Mouse (Mus musculus) v-Abl transformed pro-B cells (cell line): ENCODE data around the gene Rwdd3.

Experiments used
- in situ Hi-C, 2 experiments: fragments of 400-800 bp; cut with MboI; formaldehyde crosslinking; loops; one replicate each; pipeline ENCODE4 v1.15.1; 2025; ENCODE audit not compliant: unreplicated experiment in 2 of 2

Rwdd3 gene

DNA sequence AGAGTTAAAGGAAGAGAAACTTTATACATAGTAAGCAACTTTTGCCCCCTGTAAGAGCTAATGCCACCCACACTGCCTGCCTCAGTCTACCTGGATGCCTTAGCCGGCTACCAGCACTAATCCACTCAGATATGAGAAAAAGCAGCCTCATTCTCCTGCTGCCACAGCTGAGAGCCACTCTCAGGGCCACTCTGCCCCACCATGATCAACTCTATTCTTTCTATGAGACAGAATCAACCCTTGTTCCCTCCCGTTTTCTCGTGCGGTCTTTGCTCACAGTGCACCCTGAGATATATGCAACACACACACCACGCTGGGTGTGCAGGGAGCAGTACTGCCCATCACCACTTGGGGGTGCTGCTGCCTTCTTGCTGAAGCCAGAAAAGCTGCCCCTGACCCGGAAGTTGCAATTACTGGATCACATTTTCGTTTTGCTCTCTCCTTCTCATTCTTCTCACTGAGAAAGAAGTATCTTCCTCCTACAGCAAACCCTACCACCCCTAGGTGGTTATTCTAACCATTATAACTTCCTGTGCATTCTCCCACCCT is 8.2 kb downstream of the Rwdd3 start:
- in situ Hi-C loops: loop anchor here (5.0 to 10.0 kb wide), 2 partner anchors 129 to 571 kb away; partner anchors contain the start of gene Alg14 (in 1 of the 2)

DNA sequence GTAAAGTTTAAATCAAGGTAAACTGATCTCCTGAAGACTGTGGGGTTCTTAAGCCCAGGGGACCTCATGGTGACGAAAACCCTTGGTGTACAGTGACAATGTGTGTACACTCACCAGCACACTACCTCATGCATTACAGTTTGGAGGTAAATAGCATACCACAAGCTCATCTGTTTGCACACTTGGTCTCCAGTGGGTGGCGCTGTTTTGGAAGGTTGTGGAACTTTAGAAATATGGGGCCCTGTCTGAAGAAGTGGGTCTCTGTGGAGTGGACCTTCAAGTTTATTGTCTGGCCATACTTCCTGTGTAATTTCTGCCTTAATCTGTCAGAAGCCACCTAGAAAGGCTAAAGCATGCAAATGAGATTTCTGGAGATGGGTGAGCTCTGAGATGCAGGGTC is 9.8 kb downstream of the Rwdd3 start:
- in situ Hi-C loops: loop anchor here (5.0 to 10.0 kb wide), 2 partner anchors 131 to 573 kb away; partner anchors contain the start of gene Alg14 (in 1 of the 2)

DNA sequence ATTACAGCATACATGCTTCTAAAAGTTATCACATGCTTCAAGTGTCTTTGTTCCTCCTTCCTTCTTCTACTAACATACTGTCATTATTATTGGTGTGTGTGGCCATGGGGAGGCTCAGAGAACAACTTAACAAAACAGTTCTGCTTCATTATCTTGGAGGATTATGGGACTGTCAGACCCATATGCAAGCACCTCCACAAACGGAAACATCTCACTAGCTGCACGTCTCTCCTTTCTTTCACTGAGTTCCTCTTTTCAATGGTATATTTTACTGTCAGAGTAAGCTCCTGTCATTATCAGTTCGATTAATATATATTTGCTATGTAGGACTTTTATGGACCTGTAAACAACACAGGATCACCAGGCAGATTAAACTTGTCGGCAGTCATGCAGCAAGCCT is 11.1 kb downstream of the Rwdd3 start:
- in situ Hi-C loops: loop anchor here (5.0 to 10.0 kb wide), 2 partner anchors 132 to 574 kb away; partner anchors contain the start of gene Alg14 (in 1 of the 2)

DNA sequence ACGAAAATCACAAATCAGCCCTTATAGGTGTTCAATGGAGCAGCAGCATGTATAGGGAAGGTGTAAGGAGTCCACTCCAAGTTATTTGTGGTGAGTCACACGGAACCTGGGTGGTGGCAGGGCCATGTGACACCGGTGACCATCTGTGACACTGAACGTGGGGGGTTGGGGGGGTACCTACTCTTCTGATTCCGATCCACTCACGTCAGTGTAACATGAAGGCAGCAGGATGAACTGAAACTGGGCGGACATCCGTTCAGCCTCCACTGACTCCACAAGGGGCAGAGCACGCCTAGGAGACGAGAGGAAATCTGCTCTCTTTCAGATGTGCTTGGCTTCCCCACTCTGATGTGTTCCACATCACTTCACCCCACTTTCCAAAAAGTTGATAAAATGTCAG is 11.9 kb downstream of the Rwdd3 start:
- in situ Hi-C loops: no loop called here

DNA sequence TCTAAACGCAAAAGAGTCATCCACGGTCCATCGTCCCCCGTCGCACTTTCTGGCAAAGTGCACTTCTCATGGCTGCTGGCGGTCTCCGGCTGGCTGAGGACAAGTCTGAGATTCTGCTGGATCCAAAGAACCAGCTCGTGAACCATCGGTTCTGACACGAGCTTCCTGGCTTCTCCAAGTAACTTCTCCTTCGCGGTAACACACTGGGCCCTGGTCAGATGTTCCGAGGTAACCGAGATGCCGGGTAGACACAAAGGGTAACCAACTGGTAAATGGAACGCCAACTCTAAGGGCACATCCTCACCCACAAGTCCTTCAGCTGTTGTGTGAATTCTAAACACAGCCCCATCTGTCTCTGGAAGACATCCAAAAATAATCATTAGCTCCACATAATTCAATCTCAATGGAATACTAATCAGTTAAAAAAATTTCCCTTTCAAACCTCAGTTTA is 12.6 kb downstream of the Rwdd3 start:
- in situ Hi-C loops: no loop called here

DNA sequence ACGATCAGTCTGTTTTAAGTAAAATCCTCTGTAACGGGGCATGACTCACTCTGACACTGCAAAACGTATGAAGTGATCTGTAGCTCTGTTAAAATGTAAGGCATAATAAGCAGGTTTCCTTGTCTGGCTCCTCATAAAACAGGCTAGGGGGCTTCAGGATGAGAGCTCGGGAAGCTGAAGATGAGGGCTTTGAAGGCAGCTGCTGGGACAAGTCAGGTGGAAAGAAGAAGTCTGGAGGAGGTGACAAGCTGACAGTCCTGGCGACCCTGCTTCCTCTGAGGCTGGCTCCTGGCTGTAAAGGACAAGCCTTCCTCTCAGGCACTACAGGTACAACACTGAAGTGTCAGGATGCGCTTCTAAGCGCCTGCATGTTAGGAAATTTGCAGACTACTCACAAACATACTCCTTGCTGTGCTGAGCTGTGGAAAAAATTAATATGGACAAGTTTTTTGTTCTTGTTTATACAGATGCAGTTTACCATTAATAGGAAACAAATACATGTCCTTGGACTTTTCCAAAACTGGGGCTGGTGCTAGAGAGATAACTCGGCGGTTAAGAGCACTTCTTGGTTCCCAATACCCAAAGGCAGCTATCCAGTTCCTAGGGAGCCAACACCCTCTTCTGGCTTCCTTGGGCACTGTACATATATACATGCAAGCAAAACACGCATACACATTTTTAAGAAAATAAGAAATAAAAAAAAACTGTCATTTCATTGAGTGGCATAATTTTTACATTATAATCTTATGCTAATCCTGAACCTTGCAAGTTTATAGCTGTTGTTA is 13.8 kb downstream of the Rwdd3 start:
- in situ Hi-C loops: no loop called here

DNA sequence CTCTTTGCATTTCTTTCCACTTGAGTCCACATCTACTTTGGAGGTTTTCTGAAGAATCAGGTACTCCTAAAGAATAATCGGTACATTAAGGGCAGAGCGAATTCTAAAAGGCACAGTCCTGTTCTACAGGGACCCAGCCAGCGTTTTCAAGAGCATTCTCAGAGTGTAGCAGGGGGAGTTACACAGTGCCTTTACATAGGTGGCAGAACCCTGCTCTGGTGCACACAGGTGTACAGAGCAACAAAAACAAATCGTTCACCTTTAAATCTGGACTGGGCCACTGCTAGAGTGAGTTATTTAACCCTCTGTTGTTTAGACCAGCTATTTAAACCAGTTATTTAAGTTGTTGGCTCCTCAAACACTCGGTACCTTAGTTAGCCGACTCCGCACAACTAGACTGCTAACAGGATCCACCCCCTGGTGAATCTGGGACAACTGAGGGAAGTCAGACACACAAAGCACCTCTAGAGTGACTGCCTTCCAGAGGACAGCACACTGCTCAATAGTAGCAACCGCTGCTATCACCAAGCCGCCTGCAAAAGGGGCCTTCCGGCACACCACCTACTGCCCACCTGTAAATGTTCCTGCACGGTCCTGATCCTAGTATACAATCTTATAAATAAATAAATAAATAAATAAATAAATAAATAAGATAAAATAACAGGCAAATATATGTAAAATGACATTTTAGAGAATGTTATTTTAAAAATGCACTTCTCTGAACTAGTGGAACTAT is 14.9 kb downstream of the Rwdd3 start:
- in situ Hi-C loops: no loop called here

DNA sequence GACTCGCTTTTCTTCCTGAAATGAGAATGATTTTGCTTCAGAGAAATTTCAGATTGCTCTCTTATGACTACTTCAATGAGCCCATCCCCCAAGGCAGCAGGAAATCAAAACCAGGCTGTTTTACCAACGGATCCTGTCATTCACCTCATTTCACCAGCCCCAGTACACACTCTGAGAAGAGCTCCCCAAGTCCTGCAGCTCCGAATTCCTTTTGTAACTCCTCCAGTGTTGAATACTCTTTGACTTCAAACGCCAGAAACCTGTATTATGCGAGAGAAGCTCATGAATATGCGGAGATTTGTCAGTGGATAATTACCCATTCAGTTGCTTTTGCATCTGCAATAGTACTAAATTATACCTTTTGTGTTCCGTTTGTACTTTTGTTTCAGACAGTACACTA is 15.5 kb downstream of the Rwdd3 start:
- in situ Hi-C loops: no loop called here

DNA sequence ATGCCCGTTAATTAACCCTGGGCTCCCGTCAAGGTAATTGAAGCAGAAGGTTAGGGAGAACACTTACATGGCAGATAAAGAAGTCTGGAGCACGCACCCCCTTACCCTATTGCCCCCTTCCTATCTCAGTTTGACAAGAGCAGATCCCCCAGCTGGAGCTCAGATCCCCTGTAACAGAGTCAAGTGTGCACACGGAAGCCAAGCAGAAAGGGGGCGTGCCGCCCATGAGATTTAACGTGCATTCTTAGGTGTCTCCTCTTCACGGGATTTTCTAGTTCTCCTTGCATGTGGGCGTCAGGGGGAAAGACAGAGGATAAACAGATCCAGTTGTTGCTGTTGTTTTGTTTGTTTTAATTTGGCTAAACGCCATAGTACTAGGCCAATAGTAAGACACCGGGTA is 37.6 kb downstream of the Rwdd3 start:
- in situ Hi-C loops: no loop called here

DNA sequence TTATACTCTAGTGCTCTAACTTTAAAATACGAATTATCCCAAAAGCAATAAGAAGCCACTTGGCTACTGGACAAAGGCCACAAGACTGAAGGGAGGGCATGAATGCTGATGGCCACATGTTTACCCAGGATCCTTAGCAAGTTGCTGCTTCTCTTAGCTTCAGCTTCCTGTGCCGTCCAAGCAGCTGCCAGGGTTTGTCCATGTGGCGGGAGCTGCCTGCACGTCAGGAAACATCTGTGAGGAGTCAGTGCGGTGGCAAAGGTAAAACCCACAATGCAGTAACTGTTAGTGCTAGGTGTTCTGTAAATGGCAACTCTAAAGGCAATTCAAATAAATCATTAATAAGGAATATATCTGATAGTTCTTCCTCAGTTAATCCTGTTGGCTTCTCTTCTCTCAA is 38.5 kb downstream of the Rwdd3 start:
- in situ Hi-C loops: no loop called here

DNA sequence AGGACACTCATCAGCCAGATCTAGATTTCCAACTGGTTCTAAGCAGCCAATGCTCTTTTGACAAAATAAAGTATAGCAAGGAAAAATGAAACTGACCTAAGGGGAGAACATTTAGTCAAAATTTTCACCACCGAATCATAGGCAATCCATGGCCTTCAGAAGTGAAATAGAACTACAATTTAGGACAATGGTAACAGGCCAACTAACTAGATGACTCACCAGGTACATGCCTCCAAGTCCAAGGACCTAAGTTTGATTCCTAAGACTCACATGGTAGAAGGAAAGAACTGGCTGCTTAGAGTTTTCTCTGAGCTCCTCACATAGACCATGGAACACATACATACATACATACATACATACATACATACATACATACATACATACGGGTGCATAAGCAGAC is 44.3 kb downstream of the Rwdd3 start:
- in situ Hi-C loops: no loop called here

DNA sequence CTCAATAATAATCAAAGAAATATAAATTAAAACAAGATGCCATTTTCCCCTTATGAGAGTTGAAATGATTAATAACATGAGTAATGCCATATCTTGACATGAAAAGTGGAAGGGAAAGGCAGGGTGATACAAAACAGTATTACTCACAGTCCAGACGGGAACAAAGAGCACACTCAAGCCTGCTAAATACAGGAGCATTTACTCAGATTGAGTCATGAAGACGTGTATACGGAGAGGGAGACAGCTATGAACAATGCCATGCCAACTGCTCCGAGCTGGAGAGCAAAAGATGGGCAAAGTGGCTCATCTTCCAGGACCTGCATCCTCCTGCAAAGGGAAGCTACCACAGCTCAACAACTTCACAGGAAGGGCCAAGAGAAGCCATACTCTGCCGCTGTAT is 45.0 kb downstream of the Rwdd3 start:
- in situ Hi-C loops: no loop called here

DNA sequence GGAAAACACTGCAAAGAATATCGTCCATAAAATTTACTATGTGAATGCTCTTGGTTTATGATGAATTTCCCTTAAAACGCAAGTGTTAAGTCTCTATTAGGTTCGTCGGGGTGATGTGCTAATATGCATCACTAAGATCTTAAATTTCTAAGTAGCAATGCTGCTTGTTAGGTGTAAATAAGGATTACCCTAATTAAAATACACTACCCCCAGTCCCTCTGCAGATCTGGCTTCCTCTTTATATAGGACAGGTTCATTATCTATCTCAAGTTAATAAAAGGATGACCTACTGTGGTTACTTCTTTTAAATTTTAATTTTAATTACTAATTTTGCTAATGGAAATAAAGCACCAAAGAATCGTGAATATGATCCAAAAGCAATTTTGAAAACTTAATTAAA is 50.4 kb downstream of the Rwdd3 start:
- in situ Hi-C loops: no loop called here

DNA sequence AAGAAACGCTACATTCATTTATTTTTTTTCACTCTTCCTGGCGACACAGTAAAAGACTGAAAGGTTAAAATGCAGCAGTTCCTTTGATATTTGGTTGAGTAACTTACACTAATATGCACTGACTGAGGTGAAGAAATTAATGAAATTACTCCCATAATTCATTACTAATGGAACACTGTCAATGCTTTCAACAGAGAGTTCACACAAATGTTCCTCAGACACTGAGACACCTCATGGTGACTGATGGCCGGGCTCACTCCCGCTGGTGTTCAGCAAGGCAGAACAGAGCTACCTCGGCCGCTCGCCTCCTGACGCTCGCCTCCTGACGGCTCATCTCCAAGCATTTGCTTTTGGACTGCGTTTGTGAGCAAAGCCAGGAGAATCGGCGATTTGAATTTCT is 54.9 kb downstream of the Rwdd3 start:
- in situ Hi-C loops: no loop called here

DNA sequence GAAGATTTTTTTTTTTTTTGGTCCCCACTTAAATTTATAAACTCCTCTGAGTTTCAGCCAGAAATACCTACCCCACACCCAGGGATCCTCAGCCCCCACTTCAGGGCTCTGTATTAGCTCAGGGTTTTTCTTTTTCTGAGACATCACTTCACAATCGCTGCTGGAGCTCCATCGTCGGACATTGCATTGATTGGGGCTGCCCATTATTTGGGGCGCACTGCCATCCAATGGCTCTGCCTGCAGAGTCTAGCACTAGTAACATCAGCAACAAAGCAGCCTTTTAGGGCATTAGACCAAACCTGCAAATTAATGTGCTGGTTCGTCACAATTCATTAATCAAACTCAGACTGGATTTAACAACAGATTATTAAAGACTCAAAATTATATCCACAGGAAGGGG is 55.4 kb downstream of the Rwdd3 start:
- in situ Hi-C loops: no loop called here

DNA sequence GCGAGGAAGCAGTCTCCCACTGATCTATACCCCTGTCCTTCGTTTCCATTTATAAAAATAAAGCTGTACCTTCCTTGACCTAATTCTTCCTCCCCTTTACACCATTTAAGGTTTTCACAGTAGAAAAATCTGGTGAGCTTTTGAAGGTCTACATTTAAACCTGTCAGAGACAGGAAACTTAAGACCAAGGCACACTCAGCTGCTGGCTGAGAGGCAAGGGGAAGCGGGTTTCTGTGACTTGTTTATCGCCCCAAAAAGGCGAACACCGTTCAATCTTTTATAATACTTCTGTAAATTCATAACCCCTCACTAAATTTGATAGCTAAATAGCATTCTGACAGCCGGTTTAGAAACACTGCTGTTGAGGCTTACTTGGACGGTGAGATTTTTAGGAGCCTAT is 60.4 kb downstream of the Rwdd3 start:
- in situ Hi-C loops: no loop called here

DNA sequence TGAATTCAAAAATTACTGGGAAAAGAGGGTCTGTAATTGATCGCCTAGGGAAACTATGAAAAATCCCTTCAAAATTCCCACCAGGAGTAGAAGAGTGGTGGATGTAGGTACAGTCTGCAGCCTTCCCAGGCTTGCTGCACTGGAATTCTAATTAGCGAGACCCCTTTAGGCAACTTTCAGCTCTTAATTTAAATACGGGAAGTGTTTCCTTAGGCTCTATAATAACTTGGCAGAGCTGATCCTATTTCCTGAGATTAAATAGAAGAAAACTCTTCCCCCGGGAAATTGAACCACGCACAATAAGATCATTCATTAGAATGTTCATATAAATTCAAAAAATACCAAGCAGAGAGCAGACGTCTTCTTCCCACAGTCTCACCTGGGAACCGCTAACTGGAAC is 61.1 kb downstream of the Rwdd3 start:
- in situ Hi-C loops: no loop called here

DNA sequence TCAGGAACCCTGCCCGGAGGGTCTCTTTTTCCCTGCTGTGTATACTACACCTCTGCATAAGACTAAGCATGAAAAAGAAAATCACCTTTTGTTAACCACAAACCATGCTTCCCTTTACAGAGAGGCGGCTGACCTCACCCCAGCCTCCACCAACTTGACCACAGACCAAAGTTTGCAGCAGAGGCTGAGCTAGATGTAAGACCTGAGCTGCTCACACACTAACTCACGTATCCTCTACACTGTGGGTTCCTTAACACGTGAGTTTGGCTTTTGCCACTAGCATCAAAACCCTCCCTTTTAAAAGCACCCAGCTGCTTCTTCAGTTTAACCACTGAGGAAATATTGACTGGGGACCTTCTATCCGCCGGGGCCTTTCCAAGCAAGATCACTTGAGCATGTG is 64.0 kb downstream of the Rwdd3 start:
- in situ Hi-C loops: no loop called here

DNA sequence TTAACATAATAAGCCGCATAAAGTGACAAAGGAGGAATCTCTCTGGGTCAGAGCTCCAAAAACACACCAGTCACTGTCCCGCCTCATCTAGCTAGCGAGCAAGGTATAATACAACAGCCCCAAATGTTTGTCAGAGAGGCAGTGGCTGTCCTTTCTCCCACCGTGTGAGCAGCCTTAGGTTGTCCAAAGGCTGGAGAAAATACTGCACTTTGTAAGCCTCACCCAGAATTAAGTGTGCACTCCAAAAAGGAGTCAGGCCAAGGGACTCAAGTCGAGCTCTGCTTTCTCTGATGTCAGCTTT is 66.1 kb downstream of the Rwdd3 start:
- in situ Hi-C loops: no loop called here
